Mouse (Mus musculus) neural tube, embryonic 13.5 days (tissue): ENCODE measurements at regions not wholly inside any gene's neighbourhood (a gene's known extent, or its start where the extent isn't known, plus 50 kb on each side); places are given as distances from the start of the nearest gene placed in this dataset.

Source experiments
- ATAC-seq: fragments of 200-750 bp; cut with Nextera tagmentation; 2 replicates; pipeline ENCODE4 v1.8.0; 2017; ENCODE audit warnings: low read depth, mild to moderate bottlenecking, moderate TSS enrichment, moderate library complexity
- H3K27ac ChIP-seq: fragments of 300-500 bp; sonication (generic); replicated peaks from 2 replicates; pipeline ENCODE4 v1.5.1; 2015; ENCODE audit warnings: moderate library complexity, mild to moderate bottlenecking, inconsistent platforms
- H3K27me3 ChIP-seq: fragments of 300-500 bp; sonication (generic); 2 replicates; pipeline ENCODE4 v1.6.1; 2015; ENCODE audit warnings: mild to moderate bottlenecking, inconsistent platforms
- H3K36me3 ChIP-seq: fragments of 300-500 bp; sonication (generic); 2 replicates; pipeline ENCODE4 v1.6.1; 2015; ENCODE audit warnings: mild to moderate bottlenecking, inconsistent platforms
- H3K4me1 ChIP-seq: fragments of 300-500 bp; sonication (generic); replicated peaks from 2 replicates; pipeline ENCODE4 v1.6.1; 2015; ENCODE audit warnings: inconsistent platforms
- H3K4me2 ChIP-seq: fragments of 300-500 bp; sonication (generic); 2 replicates; pipeline ENCODE4 v1.6.1; 2015; ENCODE audit warnings: inconsistent platforms, mild to moderate bottlenecking, moderate library complexity
- H3K4me3 ChIP-seq: fragments of 300-500 bp; sonication (generic); 2 replicates; pipeline ENCODE4 v1.5.1; 2015; ENCODE audit warnings: mild to moderate bottlenecking, inconsistent platforms
- H3K9ac ChIP-seq: fragments of 300-500 bp; sonication (generic); 2 replicates; pipeline ENCODE4 v1.6.1; 2015; ENCODE audit warnings: moderate library complexity, mild to moderate bottlenecking, inconsistent platforms
- H3K9me3 ChIP-seq: fragments of 300-500 bp; sonication (generic); 2 replicates; pipeline ENCODE4 v1.6.1; 2016; ENCODE audit warnings: inconsistent platforms
- WGBS: fragments of 180-500 bp; shearing (Covaris S2); methylation state at CpG from one replicate; pipeline ENCODE4 v1.1.7; 2015; 5-methylcytosine and 5-hydroxymethylcytosine counted together

DNA sequence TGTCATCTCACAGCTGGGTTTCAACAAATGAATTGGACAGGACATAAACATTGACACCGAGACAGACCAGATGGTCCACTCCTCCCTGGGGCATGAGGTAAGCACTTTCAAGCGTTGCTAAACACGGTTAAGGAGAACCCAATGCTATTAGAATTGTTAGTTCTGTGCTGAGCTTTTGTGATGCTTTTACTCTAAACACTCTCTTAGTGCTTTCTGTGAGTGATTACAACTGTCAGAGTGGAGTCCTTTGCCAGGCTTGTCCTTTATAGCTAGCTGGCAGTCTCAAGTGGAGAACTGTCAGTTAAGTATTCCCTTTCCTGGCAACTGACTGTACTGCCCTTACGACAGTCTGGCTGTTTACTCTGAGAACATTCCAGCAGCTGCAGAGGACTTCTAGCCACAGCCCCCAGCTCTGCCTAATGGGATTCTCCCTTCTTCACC is 95.6 kb upstream of the Ccng1 start:
- Histone ChIP-seq H3K4me1 (no peaks in the 10 kb centered on the region), H3K9ac (no peak overlapping the region), H3K4me3 (no peak overlapping the region), H3K36me3 (no peaks in the 10 kb centered on the region), H3K4me2 (no peak overlapping the region), H3K27ac (no peak overlapping the region), H3K27me3 (no peaks in the 10 kb centered on the region), H3K9me3 (no peaks in the 10 kb centered on the region)
- ATAC-seq = no peak
- whole genome bisulfite sequencing = 57% methylated on average over 4 of the region's 4 CpGs

DNA sequence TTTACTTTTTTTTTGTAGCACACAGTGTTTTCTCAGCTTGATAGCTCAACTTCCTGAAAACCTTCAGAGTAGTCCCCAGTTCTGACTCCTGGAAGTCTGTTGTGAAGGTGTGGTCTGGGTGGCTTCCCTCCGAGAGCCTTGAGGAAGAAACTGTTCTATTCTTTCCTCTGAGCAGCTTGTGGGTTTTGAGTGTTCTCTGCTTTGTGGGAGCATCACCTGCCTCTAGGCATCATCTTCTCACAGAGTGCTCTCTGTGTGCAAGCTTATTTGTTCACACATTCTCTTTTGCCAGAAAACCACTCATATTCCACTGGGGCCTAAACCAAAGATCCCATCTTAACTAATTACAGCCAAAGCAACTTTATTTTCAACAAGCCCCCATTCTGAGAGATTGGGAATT is 91.5 kb upstream of the Ccng1 start:
- H3K4me1 ChIP-seq = no peaks in the 10 kb centered on the region
- no peak overlapping the region for H3K9ac ChIP-seq
- H3K4me3 ChIP-seq = no peak overlapping the region
- no peak overlapping the region for H3K27ac ChIP-seq
- H3K4me2 ChIP-seq = no peak overlapping the region
- H3K36me3 ChIP-seq = no peaks in the 10 kb centered on the region
- no peak for ATAC-seq
- H3K9me3 ChIP-seq = no peaks in the 10 kb centered on the region
- WGBS = 71% methylated on average over 1 of the region's 1 CpGs
- no peaks in the 10 kb centered on the region for H3K27me3 ChIP-seq

DNA sequence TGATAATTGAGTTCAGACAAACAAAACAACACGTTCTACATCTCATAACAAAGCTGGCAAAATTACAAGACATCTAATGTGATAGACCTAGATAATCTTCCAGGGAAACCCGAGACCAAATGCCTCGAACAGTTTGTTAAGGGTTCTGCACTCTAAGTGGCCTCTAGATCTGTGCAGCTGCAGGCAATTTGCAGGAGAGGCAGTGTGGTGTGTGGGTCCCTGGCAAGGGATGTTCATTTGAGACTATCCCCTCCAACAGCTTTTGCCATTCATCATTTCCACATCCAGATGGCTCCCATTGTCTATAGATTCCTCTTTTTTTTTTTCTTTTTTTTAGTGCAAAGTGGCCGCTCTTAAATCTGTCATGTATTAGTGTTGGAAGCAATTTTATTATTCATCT is 80.3 kb upstream of the Ccng1 start:
- H3K27me3 ChIP-seq = no peaks in the 10 kb centered on the region
- no peak overlapping the region for H3K4me2 ChIP-seq
- 52% methylated on average over 4 of the region's 4 CpGs for WGBS
- no peaks in the 10 kb centered on the region; the same call in 1 of the 2 replicates for H3K9me3 ChIP-seq
- ATAC-seq = no peak
- no peak overlapping the region for H3K4me3 ChIP-seq
- no peak overlapping the region for H3K27ac ChIP-seq
- no peaks in the 10 kb centered on the region for H3K4me1 ChIP-seq
- no peaks in the 10 kb centered on the region for H3K36me3 ChIP-seq
- H3K9ac ChIP-seq = no peak overlapping the region
